Mouse (Mus musculus) liver, embryonic 14.5 days (tissue): Measurements from ENCODE around the gene Prr27. TPM values are rescaled to one million over a fixed set of nuclear protein-coding genes. Genes with fewer than 3 reads are reported as not detected.

Experiments
- ATAC-seq: fragments of 200-750 bp; cut with Nextera tagmentation; 2 replicates; pipeline ENCODE4 v1.8.0; 2017; ENCODE audit warnings: moderate number of reproducible peaks, mild to moderate bottlenecking, moderate library complexity; ENCODE audit not compliant: insufficient read depth
- DNase-seq, 3 experiments: peaks; one replicate each; pipeline ENCODE4 v3.0.0-alpha.2; 2012 to 2013; ENCODE audit warnings: low read depth in 3 of 3, low spot score in 3 of 3
- H3K27ac ChIP-seq: fragments of 300-500 bp; sonication (generic); 2 replicates; pipeline ENCODE4 v1.5.1; 2014; ENCODE audit warnings: moderate library complexity, mild to moderate bottlenecking, control low read depth, inconsistent platforms
- H3K27me3 ChIP-seq: fragments of 300-500 bp; sonication (generic); 2 replicates; pipeline ENCODE4 v1.6.1; 2014; ENCODE audit warnings: mild to moderate bottlenecking, low read length, moderate library complexity; ENCODE audit not compliant: control insufficient read depth, insufficient read depth
- H3K36me3 ChIP-seq: fragments of 300-500 bp; sonication (generic); replicated peaks from 2 replicates; pipeline ENCODE4 v1.6.1; 2014; ENCODE audit warnings: low read depth; ENCODE audit not compliant: control insufficient read depth, insufficient read depth
- H3K4me1 ChIP-seq, 2 experiments: fragments of 200-500 bp in 1 of 2; fragments of 300-500 bp in 1 of 2; sonication (generic) in 1 of 2; replicated peaks; 2 replicates each; pipeline ENCODE4 v1.6.1; 2012 to 2014; ENCODE audit warnings: antibody characterized with exemption in 1 of 2, inconsistent platforms in 1 of 2, low read length in 1 of 2; ENCODE audit not compliant: control insufficient read depth in 2 of 2, insufficient read depth in 2 of 2
- H3K4me2 ChIP-seq: fragments of 300-500 bp; sonication (generic); 2 replicates; pipeline ENCODE4 v1.6.1; 2014; ENCODE audit warnings: low read depth, mild to moderate bottlenecking, control low read depth, moderate library complexity
- H3K4me3 ChIP-seq, 2 experiments: fragments of 200-500 bp in 1 of 2; fragments of 300-500 bp in 1 of 2; sonication (generic) in 1 of 2; 2 replicates each; pipeline ENCODE4 v1.5.1; 2012 to 2014; ENCODE audit warnings: low read depth in 2 of 2, low read length in 2 of 2, mild to moderate bottlenecking in 2 of 2, control low read depth in 1 of 2, inconsistent platforms in 1 of 2, moderate library complexity in 1 of 2; ENCODE audit not compliant: insufficient read depth in 1 of 2
- H3K9ac ChIP-seq: fragments of 300-500 bp; sonication (generic); replicated peaks from 2 replicates; pipeline ENCODE4 v1.6.1; 2014; ENCODE audit warnings: mild to moderate bottlenecking, control low read depth, moderate library complexity
- H3K9me3 ChIP-seq: fragments of 300-500 bp; sonication (generic); 2 replicates; pipeline ENCODE4 v1.6.1; 2016; ENCODE audit warnings: low read length, mixed read lengths; ENCODE audit not compliant: control insufficient read depth
- CTCF ChIP-seq: IDR thresholded peaks from 2 replicates; pipeline ENCODE4 v1.5.1; 2016; ENCODE audit warnings: antibody characterized with exemption, low read depth, control low read depth
- EP300 ChIP-seq: IDR thresholded peaks from 2 replicates; pipeline ENCODE4 v1.6.1; 2016; ENCODE audit warnings: antibody characterized with exemption, low read depth
- WGBS: fragments of 180-500 bp; shearing (Covaris S2); extraction: QIAGEN DNeasy Blood & Tissue Kit; methylation state at CpG from one replicate; pipeline ENCODE4 v1.1.7; 2014; ENCODE audit not compliant: insufficient replicate concordance; 5-methylcytosine and 5-hydroxymethylcytosine counted together
- polyA plus RNA-seq, 2 experiments: library from polyadenylated mRNA; depleted of rRNA in 1 of 2; stranded (reverse) in 1 of 2; unstranded in 1 of 2; fragments of >200 nt; fragmentation: Nextera tagmentation in 1 of 2; extraction: Ambion mirVana in 1 of 2; gene quantifications; 2 replicates each; pipeline versions ENCODE4 v1.2.1 to v1.2.3; 2012 to 2014

The Prr27 gene
- polyA plus RNA-seq, 2 experiments = not detected

GRCm38 (mm10) chr5:87870084-87870483 is 44.6 kb downstream of the Prr27 start:
- Histone ChIP-seq H3K4me2 (no peak overlapping the region), H3K4me1 (no peaks in the 10 kb centered on the region), H3K4me3 (no peak overlapping the region), H3K9ac (no peak overlapping the region), H3K9me3 (no peaks in the 10 kb centered on the region), H3K27ac (no peak overlapping the region), H3K27me3 (no peaks in the 10 kb centered on the region), H3K36me3 (no peaks in the 10 kb centered on the region)
- 54% methylated on average over 2 of the region's 2 CpGs for WGBS
- ATAC-seq (no peak), DNase-seq (no peak)
- TF ChIP-seq CTCF = no peak

DNA sequence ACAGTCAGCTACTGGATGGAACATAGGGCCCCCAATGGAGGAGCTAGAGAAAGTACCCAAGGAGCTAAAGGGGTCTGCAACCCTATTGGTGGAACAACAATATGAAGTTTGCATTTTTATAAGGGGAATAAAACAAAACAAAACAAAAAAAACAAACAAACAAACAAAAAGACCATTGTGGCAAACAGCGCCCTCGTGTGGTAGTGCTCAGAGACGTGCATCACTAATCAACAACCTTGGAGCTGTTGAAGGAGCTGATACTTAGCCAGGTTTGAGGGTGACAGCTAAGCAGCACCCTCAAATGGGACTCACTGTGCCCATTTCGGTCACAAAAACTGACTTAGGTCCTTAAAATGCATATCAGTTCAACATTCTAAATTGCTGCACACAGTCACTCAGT is 45.9 kb downstream of the Prr27 start:
- H3K4me1 ChIP-seq = no peaks in the 10 kb centered on the region
- H3K4me2 ChIP-seq = no peak overlapping the region
- peak; percentile 47 for TF ChIP-seq CTCF
- no peak for TF ChIP-seq EP300
- H3K27ac ChIP-seq = no peak overlapping the region
- H3K27me3 ChIP-seq = no peaks in the 10 kb centered on the region
- H3K9me3 ChIP-seq = no peaks in the 10 kb centered on the region
- no peak overlapping the region for H3K9ac ChIP-seq
- WGBS = 25% methylated on average over 4 of the region's 4 CpGs
- DNase-seq = no peak
- no peak overlapping the region for H3K4me3 ChIP-seq
- no peak for ATAC-seq
- H3K36me3 ChIP-seq = no peaks in the 10 kb centered on the region

- 64% methylated on average over 1 of the region's 1 CpGs for WGBS
- H3K4me3 ChIP-seq = no peak within 1 kb of the TSS
- TF ChIP-seq CTCF (no peak), EP300 (no peak)
Measured at GRCm38 (mm10) chr5:87884729-87885128, 59.2 kb downstream of the Prr27 start, which contains the start of gene Odam. Gene Odam (plus strand): TSS chr5:87885029.

More at GRCm38 (mm10) chr5:87884729-87885128, 59.2 kb downstream of the Prr27 start, which contains the start of gene Odam:
- Histone ChIP-seq H3K27ac (no peak within 1 kb of the TSS), H3K9me3 (no peaks in the 10 kb centered on the region), H3K9ac (no peak within 1 kb of the TSS), H3K27me3 (no peaks in the 10 kb centered on the region), H3K4me1 (no peaks in the 10 kb centered on the region), H3K36me3 (no peaks in the 10 kb centered on the region), H3K4me2 (no peak within 1 kb of the TSS)
- no peak for DNase-seq
- no peak for ATAC-seq

Other genes with a start within 250 kb of the Prr27 start
- not detected in 2 replicates for gene Sult1e1, start 234.1 kb upstream of the Prr27 start, polyA plus RNA-seq (2012; rRNA removed)
- gene Sult1e1, start 234.1 kb upstream of the Prr27 start, polyA plus RNA-seq (2014; fragmentation: Nextera tagmentation; extraction: Ambion mirVana) = not detected in 2 replicates
- not detected in 2 replicates for gene Csn1s1, start 159.5 kb upstream of the Prr27 start, polyA plus RNA-seq (2012; rRNA removed)
- gene Csn1s1, start 159.5 kb upstream of the Prr27 start, polyA plus RNA-seq (2014; fragmentation: Nextera tagmentation; extraction: Ambion mirVana) = not detected in 2 replicates
- not detected in 2 replicates for gene Csn2, start 126.1 kb upstream of the Prr27 start, polyA plus RNA-seq (2012; rRNA removed)
- gene Csn2, start 126.1 kb upstream of the Prr27 start, polyA plus RNA-seq (2014; fragmentation: Nextera tagmentation; extraction: Ambion mirVana) = not detected in 2 replicates
- gene Csn1s2a, start 51.1 kb upstream of the Prr27 start, polyA plus RNA-seq (2012; rRNA removed) = not detected in 2 replicates
- not detected in 2 replicates for gene Csn1s2a, start 51.1 kb upstream of the Prr27 start, polyA plus RNA-seq (2014; fragmentation: Nextera tagmentation; extraction: Ambion mirVana)
- not detected in 2 replicates for gene Csn1s2b, start 17.6 kb upstream of the Prr27 start, polyA plus RNA-seq (2012; rRNA removed)
- not detected in 2 replicates for gene Csn1s2b, start 17.6 kb upstream of the Prr27 start, polyA plus RNA-seq (2014; fragmentation: Nextera tagmentation; extraction: Ambion mirVana)
- not detected in 2 replicates for gene Odam, start 59.3 kb downstream of the Prr27 start, polyA plus RNA-seq (2012; rRNA removed)
- gene Odam, start 59.3 kb downstream of the Prr27 start, polyA plus RNA-seq (2014; fragmentation: Nextera tagmentation; extraction: Ambion mirVana) = not detected in 2 replicates
- gene Csn3, start 99.9 kb downstream of the Prr27 start, polyA plus RNA-seq (2012; rRNA removed) = 0.08 TPM in 1 of 2 replicates, not detected in the other
- not detected in 2 replicates for gene Csn3, start 99.9 kb downstream of the Prr27 start, polyA plus RNA-seq (2014; fragmentation: Nextera tagmentation; extraction: Ambion mirVana)
- not detected in 2 replicates for gene 2310003L06Rik, start 143.8 kb downstream of the Prr27 start, polyA plus RNA-seq (2012; rRNA removed)
- gene 2310003L06Rik, start 143.8 kb downstream of the Prr27 start, polyA plus RNA-seq (2014; fragmentation: Nextera tagmentation; extraction: Ambion mirVana) = not detected in 2 replicates
- gene Gm28434, start 143.8 kb downstream of the Prr27 start, polyA plus RNA-seq (2012; rRNA removed) = not detected in 2 replicates
- not detected in 2 replicates for gene Gm28434, start 143.8 kb downstream of the Prr27 start, polyA plus RNA-seq (2014; fragmentation: Nextera tagmentation; extraction: Ambion mirVana)
- not detected in 2 replicates for gene Cabs1, start 153.8 kb downstream of the Prr27 start, polyA plus RNA-seq (2012; rRNA removed)
- gene Cabs1, start 153.8 kb downstream of the Prr27 start, polyA plus RNA-seq (2014; fragmentation: Nextera tagmentation; extraction: Ambion mirVana) = not detected in 2 replicates
- not detected in 2 replicates for gene Smr3a, start 176.9 kb downstream of the Prr27 start, polyA plus RNA-seq (2012; rRNA removed)
- gene Smr3a, start 176.9 kb downstream of the Prr27 start, polyA plus RNA-seq (2014; fragmentation: Nextera tagmentation; extraction: Ambion mirVana) = not detected in 2 replicates